Mouse (Mus musculus) kidney, embryonic 15.5 days (tissue): ENCODE results near the gene Lama5. TPM values are rescaled to one million over a fixed set of nuclear protein-coding genes. Genes with fewer than 3 reads are reported as not detected.
"Not testable (repeated sequence)": the region's sequence is repeated elsewhere in the genome, so short reads cannot be mapped to it uniquely, and the experiment has no call there.

Experiments
- ATAC-seq: fragments of 200-750 bp; cut with Nextera tagmentation; replicated peaks from 2 replicates; pipeline ENCODE4 v1.8.0; 2017; ENCODE audit warnings: moderate TSS enrichment; ENCODE audit not compliant: low FRiP score
- H3K27ac ChIP-seq: fragments of 300-500 bp; sonication (generic); 2 replicates; pipeline ENCODE4 v1.5.1; 2015; ENCODE audit warnings: mild to moderate bottlenecking, inconsistent platforms
- H3K27me3 ChIP-seq: fragments of 300-500 bp; sonication (generic); 2 replicates; pipeline ENCODE4 v1.6.1; 2015; ENCODE audit warnings: inconsistent platforms
- H3K36me3 ChIP-seq: fragments of 300-500 bp; sonication (generic); 2 replicates; pipeline ENCODE4 v1.6.1; 2015; ENCODE audit warnings: inconsistent platforms
- H3K4me1 ChIP-seq: fragments of 300-500 bp; sonication (generic); 2 replicates; pipeline ENCODE4 v1.6.1; 2015; ENCODE audit warnings: inconsistent platforms
- H3K4me2 ChIP-seq: fragments of 300-500 bp; sonication (generic); 2 replicates; pipeline ENCODE4 v1.6.1; 2015; ENCODE audit warnings: moderate library complexity, mild to moderate bottlenecking, inconsistent platforms
- H3K4me3 ChIP-seq: fragments of 300-500 bp; sonication (generic); replicated peaks from 2 replicates; pipeline ENCODE4 v1.5.1; 2015; ENCODE audit warnings: mild to moderate bottlenecking, inconsistent platforms
- H3K9ac ChIP-seq: fragments of 300-500 bp; sonication (generic); 2 replicates; pipeline ENCODE4 v1.6.1; 2015; ENCODE audit warnings: mild to moderate bottlenecking, inconsistent platforms
- H3K9me3 ChIP-seq: fragments of 300-500 bp; sonication (generic); replicated peaks from 2 replicates; pipeline ENCODE4 v1.6.1; 2016; ENCODE audit warnings: inconsistent platforms
- WGBS: fragments of 180-500 bp; shearing (Covaris S2); methylation state at CpG from one replicate; pipeline ENCODE4 v1.1.7; 2015; ENCODE audit warnings: mixed read lengths; 5-methylcytosine and 5-hydroxymethylcytosine counted together
- polyA plus RNA-seq: library from polyadenylated mRNA; unstranded; fragments of >200 nt; fragmentation: Nextera tagmentation; extraction: Ambion mirVana; gene quantifications from 2 replicates; pipeline ENCODE4 v1.2.1, GENCODE M21; 2015

The Lama5 gene
- polyA plus RNA-seq, 1 experiment from 2014 or later, result 46.7 TPM

- H3K4me3 ChIP-seq, result no peak overlapping the region
- no peak overlapping the region for H3K9ac ChIP-seq
- H3K4me2 ChIP-seq, result no peak overlapping the region
- no peaks in the 10 kb centered on the region for H3K27me3 ChIP-seq
- H3K4me1 ChIP-seq, result peaks cover 21% of the 10 kb centered on the region
- peaks cover 75% of the 10 kb centered on the region for H3K36me3 ChIP-seq
- 94% methylated on average over 7 of the region's 7 CpGs for WGBS
- H3K27ac ChIP-seq, result no peak overlapping the region
- ATAC-seq, result no peak
- H3K9me3 ChIP-seq, result no peaks in the 10 kb centered on the region
These were observed 49.9 kb downstream of the Lama5 start for GRCm38 (mm10) chr2:180175725-180176124.

DNA sequence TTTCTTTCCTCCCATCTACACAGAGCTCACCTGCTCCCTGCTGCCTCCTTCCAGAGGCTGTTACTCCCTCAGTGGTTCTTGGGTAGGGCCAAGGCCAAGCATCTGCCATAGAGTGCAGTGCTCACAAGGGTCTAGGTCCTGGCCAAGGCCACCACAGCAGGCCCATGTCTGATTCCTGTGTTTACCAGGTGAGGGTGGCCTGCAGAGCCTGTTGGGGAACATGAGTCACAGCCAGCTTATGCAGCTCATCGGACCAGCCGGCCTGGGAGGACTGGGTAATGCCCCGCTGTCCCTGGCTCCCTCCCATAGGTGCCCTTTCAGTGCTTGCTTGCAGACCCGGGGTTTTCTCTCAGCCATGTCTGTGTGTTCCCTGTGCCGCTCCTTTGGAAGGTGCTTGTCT is 51.5 kb downstream of the Lama5 start:
- no peak overlapping the region for H3K4me3 ChIP-seq
- no peaks in the 10 kb centered on the region for H3K9me3 ChIP-seq
- ATAC-seq, result no peak
- peaks cover 23% of the 10 kb centered on the region for H3K4me1 ChIP-seq
- H3K4me2 ChIP-seq, result no peak overlapping the region
- H3K27me3 ChIP-seq, result no peaks in the 10 kb centered on the region
- WGBS, result 95% methylated on average over 5 of the region's 5 CpGs
- H3K9ac ChIP-seq, result no peak overlapping the region
- peaks cover 60% of the 10 kb centered on the region for H3K36me3 ChIP-seq
- H3K27ac ChIP-seq, result no peak overlapping the region

- not testable (repeated sequence) for H3K4me3 ChIP-seq, H3K27me3 ChIP-seq, ATAC-seq, H3K27ac ChIP-seq, H3K9me3 ChIP-seq
- WGBS, result 78% methylated on average over 8 of the region's 8 CpGs
- Histone ChIP-seq H3K4me2 (peak overlapping the region; percentile 93; the same call in 1 of the 2 replicates), H3K36me3 (peaks cover 56% of the 10 kb centered on the region), H3K9ac (0 out of 2 replicates have a peak overlapping the region, but pooled peaks have one; percentile 98), H3K4me1 (peaks cover 23% of the 10 kb centered on the region)
These were observed 51.9 kb downstream of the Lama5 start for GRCm38 (mm10) chr2:180173711-180174110.

DNA sequence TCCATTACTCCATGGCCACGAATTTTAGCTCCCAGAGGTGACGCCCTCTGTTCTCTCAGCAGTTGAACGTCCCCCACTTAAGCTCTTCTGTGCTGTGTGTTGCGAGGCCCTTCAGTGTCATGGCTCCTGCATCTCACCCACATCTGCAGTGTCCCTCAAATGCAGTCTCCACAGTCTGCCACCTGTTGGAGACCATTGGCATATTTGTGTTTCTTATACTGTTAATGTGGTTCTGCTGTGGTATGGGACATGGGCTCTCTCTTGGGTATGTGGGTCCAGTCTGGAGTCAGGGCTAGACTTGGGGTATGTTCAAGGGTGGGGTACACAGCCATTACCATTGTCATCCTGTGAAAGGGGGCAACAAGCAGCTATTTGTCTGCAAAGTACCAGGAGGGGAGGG is 52.5 kb downstream of the Lama5 start:
- ATAC-seq, result no peak
- H3K9me3 ChIP-seq, result no peaks in the 10 kb centered on the region
- peak overlapping the region; percentile 93 for H3K4me2 ChIP-seq
- no peak overlapping the region for H3K27ac ChIP-seq
- H3K4me3 ChIP-seq, result peak overlapping the region; percentile 98
- peaks cover 51% of the 10 kb centered on the region for H3K36me3 ChIP-seq
- no peaks in the 10 kb centered on the region for H3K27me3 ChIP-seq
- 77% methylated on average over 4 of the region's 4 CpGs for WGBS
- H3K4me1 ChIP-seq, result peaks cover 23% of the 10 kb centered on the region
- H3K9ac ChIP-seq, result peak overlapping the region; percentile 98; the same call in 1 of the 2 replicates

DNA sequence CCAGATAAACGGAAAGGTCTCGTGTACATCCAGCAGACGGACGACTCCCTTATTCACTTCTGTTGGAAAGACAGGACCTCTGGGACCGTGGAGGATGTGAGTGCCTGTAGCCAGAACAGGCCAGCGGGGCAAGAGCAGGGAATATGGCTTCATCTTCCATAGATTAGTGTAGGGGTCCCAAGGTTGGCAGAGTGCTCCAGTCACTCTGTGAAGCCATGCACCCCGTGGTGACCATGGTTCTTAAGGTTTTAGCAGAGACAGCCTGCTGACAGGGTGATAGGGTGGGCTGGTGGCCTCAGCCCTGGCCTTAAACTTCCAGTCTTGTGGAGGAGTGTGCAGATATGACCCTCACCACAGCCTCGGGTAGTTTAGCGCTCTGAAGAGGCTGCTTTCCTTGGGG is 53.5 kb downstream of the Lama5 start:
- Histone ChIP-seq H3K36me3 (peaks cover 41% of the 10 kb centered on the region), H3K4me2 (peak overlapping the region; percentile 93), H3K9me3 (no peaks in the 10 kb centered on the region), H3K9ac (peak overlapping the region; percentile 98), H3K27me3 (no peaks in the 10 kb centered on the region), H3K4me1 (peaks cover 23% of the 10 kb centered on the region), H3K4me3 (peak overlapping the region; percentile 98), H3K27ac (peak overlapping the region; percentile 89; the same call in 1 of the 2 replicates)
- 3% methylated on average over 9 of the region's 9 CpGs for WGBS
- ATAC-seq, result no peak

GRCm38 (mm10) chr2:180171522-180172070 is 54.1 kb downstream of the Lama5 start:
- Histone ChIP-seq H3K4me2 (peak overlapping the region; percentile 93), H3K27me3 (no peaks in the 10 kb centered on the region), H3K4me3 (peak overlapping the region; percentile 98), H3K4me1 (peaks cover 23% of the 10 kb centered on the region), H3K27ac (peak overlapping the region; percentile 89), H3K9ac (peak overlapping the region; percentile 98), H3K9me3 (no peaks in the 10 kb centered on the region), H3K36me3 (peaks cover 35% of the 10 kb centered on the region)
- under 1% methylated on average over 79 of the region's 80 CpGs for WGBS
- ATAC-seq, result peak; percentile 74

- H3K27ac ChIP-seq, result peak within 1 kb of the TSS; percentile 89
- peaks cover 23% of the 10 kb centered on the region for H3K4me1 ChIP-seq
- peak within 1 kb of the TSS; percentile 98 for H3K9ac ChIP-seq
- WGBS, result 5% methylated on average over 41 of the region's 41 CpGs
- ATAC-seq, result peak; percentile 99
- H3K27me3 ChIP-seq, result no peaks in the 10 kb centered on the region
- H3K4me2 ChIP-seq, result peak within 1 kb of the TSS; percentile 93
- peaks cover 29% of the 10 kb centered on the region for H3K36me3 ChIP-seq
- H3K9me3 ChIP-seq, result no peaks in the 10 kb centered on the region
- peak within 1 kb of the TSS; percentile 98 for H3K4me3 ChIP-seq
These were observed 54.7 kb downstream of the Lama5 start, which contains the start of gene Adrm1 for GRCm38 (mm10) chr2:180170806-180171521. Gene Adrm1, plus strand, starts transcription at chr2:180171485.

DNA sequence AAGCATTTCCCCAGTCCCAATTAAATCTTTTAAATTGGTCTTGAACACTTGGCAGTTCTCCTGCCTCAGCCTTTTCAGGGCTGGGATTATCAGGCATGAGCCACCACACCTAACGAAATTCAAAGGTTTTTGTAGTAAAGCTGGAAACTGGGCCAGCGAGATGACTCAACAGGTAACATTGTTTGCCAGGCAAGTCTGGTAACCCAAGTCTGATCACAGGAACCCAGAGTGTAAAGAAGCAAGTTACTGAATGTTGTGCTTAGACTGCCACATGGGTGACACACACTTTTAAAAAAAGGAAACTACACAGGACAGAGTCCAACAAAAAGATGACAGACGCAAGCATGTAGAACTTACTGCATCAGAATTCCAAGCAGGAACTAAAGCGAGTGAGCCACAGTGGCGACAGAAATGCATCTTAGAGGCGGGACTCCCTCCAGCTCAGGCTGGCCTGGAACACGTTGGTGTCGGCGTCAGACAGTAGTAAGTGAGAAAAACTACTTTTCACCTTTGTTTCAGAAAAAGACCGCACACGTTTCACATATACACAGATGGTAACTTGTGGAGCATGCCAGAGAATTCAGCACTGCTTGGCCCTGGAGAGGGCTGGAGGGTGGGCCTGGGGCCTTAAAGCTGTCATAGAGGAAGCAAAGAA is 55.4 kb downstream of the Lama5 start:
- Histone ChIP-seq H3K4me1 (peaks cover 23% of the 10 kb centered on the region), H3K4me3 (peak overlapping the region; percentile 98; the same call in 1 of the 2 replicates), H3K36me3 (peaks cover 22% of the 10 kb centered on the region), H3K9me3 (no peaks in the 10 kb centered on the region), H3K27ac (no peak overlapping the region), H3K9ac (no peak overlapping the region), H3K27me3 (no peaks in the 10 kb centered on the region), H3K4me2 (peak overlapping the region; percentile 93)
- WGBS, result 89% methylated on average over 11 of the region's 11 CpGs
- ATAC-seq, result no peak

GRCm38 (mm10) chr2:180166869-180167268 is 58.8 kb downstream of the Lama5 start:
- H3K36me3 ChIP-seq, result peaks cover 20% of the 10 kb centered on the region
- H3K27me3 ChIP-seq, result no peaks in the 10 kb centered on the region
- H3K4me1 ChIP-seq, result peaks cover 7% of the 10 kb centered on the region; the same call in 1 of the 2 replicates
- H3K4me3 ChIP-seq, result no peak overlapping the region
- WGBS, result 84% methylated on average over 2 of the region's 2 CpGs
- H3K27ac ChIP-seq, result no peak overlapping the region
- no peak overlapping the region for H3K9ac ChIP-seq
- no peak for ATAC-seq
- H3K4me2 ChIP-seq, result no peak overlapping the region
- H3K9me3 ChIP-seq, result no peaks in the 10 kb centered on the region

- ATAC-seq, result no peak
- no peaks in the 10 kb centered on the region for H3K9me3 ChIP-seq
- WGBS, result 85% methylated on average over 2 of the region's 2 CpGs
These were observed 59.8 kb downstream of the Lama5 start for GRCm38 (mm10) chr2:180165855-180166254.

DNA sequence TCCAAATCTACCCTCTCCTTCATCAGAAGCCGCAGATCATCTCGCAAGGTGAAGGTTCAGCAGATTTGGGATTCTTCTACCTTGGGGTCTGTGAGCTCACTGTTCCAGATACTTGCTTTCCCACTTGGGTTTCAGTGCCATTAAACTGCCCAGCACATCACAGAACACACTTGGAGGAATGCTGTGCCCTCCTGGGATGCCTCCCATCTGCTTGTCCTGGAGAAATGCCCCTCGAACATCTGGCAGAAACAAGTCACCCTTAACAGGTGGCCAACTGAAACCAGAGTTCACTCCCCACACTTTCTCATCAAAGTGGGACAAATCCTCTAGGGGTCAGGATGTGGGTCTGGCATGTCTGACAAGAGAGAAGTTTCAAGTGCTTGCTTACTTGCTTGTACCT is 67.0 kb downstream of the Lama5 start:
- H3K4me2 ChIP-seq, result no peak overlapping the region
- peaks cover 87% of the 10 kb centered on the region for H3K36me3 ChIP-seq
- H3K27ac ChIP-seq, result no peak overlapping the region
- 82% methylated on average over 3 of the region's 3 CpGs for WGBS
- no peaks in the 10 kb centered on the region for H3K27me3 ChIP-seq
- no peaks in the 10 kb centered on the region for H3K9me3 ChIP-seq
- no peak overlapping the region for H3K9ac ChIP-seq
- no peak overlapping the region for H3K4me3 ChIP-seq
- H3K4me1 ChIP-seq, result no peaks in the 10 kb centered on the region
- 0 out of 2 replicates have a peak, but pooled peaks have one; percentile 44 for ATAC-seq

More at GRCm38 (mm10) chr2:180165855-180166254, 59.8 kb downstream of the Lama5 start:
- peaks cover 30% of the 10 kb centered on the region for H3K36me3 ChIP-seq
- H3K4me1 ChIP-seq, result peaks cover 4% of the 10 kb centered on the region; the same call in 1 of the 2 replicates
- no peaks in the 10 kb centered on the region for H3K27me3 ChIP-seq
- H3K9ac ChIP-seq, result no peak overlapping the region
- H3K4me2 ChIP-seq, result no peak overlapping the region
- H3K27ac ChIP-seq, result no peak overlapping the region
- no peak overlapping the region for H3K4me3 ChIP-seq

- Histone ChIP-seq H3K36me3 (peaks cover 80% of the 10 kb centered on the region), H3K27ac (no peak overlapping the region), H3K4me1 (no peaks in the 10 kb centered on the region), H3K9ac (no peak overlapping the region), H3K9me3 (no peaks in the 10 kb centered on the region), H3K4me2 (no peak overlapping the region), H3K27me3 (no peaks in the 10 kb centered on the region), H3K4me3 (no peak overlapping the region)
- ATAC-seq, result no peak
- WGBS, result 51% methylated on average over 3 of the region's 3 CpGs
These were observed 70.9 kb downstream of the Lama5 start for GRCm38 (mm10) chr2:180154796-180155195.
